Mouse (Mus musculus): ENCODE data around the gene Bcl2l11. TPM values are rescaled to one million over a fixed set of nuclear protein-coding genes. Genes with fewer than 3 reads are reported as not detected.
A peak's percentile ranks its signal among the peaks of the same experiment; 100 is the strongest.
"Not testable (repeated sequence)": the region's sequence is repeated elsewhere in the genome, so short reads cannot be mapped to it uniquely, and the experiment has no call there.

The Bcl2l11 gene
- total and polyA plus RNA-seq, 3 experiments, result 2.3 to 6.3 TPM; not detected in 1

DNA sequence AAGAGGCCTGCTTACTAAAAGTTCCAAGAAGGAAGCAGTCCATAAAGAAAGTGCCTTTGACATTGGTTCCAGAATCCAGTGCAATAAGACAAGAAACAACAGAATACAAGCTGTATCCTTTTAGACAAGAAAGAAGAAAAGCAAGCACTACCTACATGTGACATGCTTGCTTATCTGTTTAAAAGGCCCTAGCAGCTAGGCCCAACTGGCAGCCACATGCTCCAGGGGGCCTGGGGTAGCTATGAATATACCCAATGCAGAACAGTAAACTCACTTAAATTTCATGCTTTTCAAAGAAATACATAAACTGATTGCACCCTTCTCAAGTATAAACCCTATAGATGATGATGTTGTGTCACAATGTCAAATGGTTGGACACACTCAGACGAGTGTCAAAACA lies 29.8 kb upstream of the Bcl2l11 start:
- DNase-seq (ENCODE audit: low read depth, low spot score), result no peak
- H3K27me3 ChIP-seq (ENCODE audit: control insufficient read depth in 1 of 2, insufficient read depth in 2 of 2, low read length in 2 of 2), result no peaks in the 10 kb centered on the region
- peak; percentile 68 for TF ChIP-seq TCF12 (IDR thresholded peaks at IDR 0.05; ENCODE audit: low read depth, low read length)
- TF ChIP-seq USF2 (IDR thresholded peaks at IDR 0.05; ENCODE audit: borderline replicate concordance in 1 of 2, insufficient read depth in 1 of 2, low read depth in 1 of 2, low read length in 2 of 2), result no peak
- no peak for TF ChIP-seq SMC3 (IDR thresholded peaks at IDR 0.05; ENCODE audit: low read depth, low read length)
- TF ChIP-seq RAD21 (IDR thresholded peaks at IDR 0.05; ENCODE audit: low read depth, low read length), result no peak
- no peak for TF ChIP-seq CHD1 (IDR thresholded peaks at IDR 0.05; ENCODE audit: low read depth, low read length)
- no peak for TF ChIP-seq GABPA (IDR thresholded peaks at IDR 0.05; ENCODE audit: low read depth, low read length)
- no peak for TF ChIP-seq POLR2AphosphoS5 (IDR thresholded peaks at IDR 0.05; ENCODE audit: borderline replicate concordance, low read depth, low read length)
- peak; percentile 38; the same call in 1 of the 2 replicates for TF ChIP-seq USF1 (IDR thresholded peaks at IDR 0.05; ENCODE audit: low read depth, low read length)
- TF ChIP-seq ZNF384 (IDR thresholded peaks at IDR 0.05; ENCODE audit: low read depth, low read length), result no peak
- peak; percentile 71 for TF ChIP-seq ETS1 (IDR thresholded peaks at IDR 0.05; ENCODE audit: low read depth, low read length)
- TF ChIP-seq ELF1 (IDR thresholded peaks at IDR 0.05; ENCODE audit: low read depth, low read length), result no peak
- no peak for TF ChIP-seq MAFK (IDR thresholded peaks at IDR 0.05; ENCODE audit: borderline replicate concordance, low read depth, low read length)
- TF ChIP-seq MYB (IDR thresholded peaks at IDR 0.05; ENCODE audit: low read depth, low read length), result no peak
- TF ChIP-seq POLR2A (IDR thresholded peaks at IDR 0.05; ENCODE audit: control insufficient read depth in 1 of 2, insufficient read depth in 1 of 2, low read depth in 1 of 2, low read length in 2 of 2, poor library complexity in 1 of 2), result no peak
- TF ChIP-seq MXI1 (IDR thresholded peaks at IDR 0.05; ENCODE audit: low read depth, low read length), result peak; percentile 69; the same call in 1 of the 2 replicates
- TF ChIP-seq ZKSCAN1 (IDR thresholded peaks at IDR 0.05; ENCODE audit: low read depth, low read length), result no peak
- TF ChIP-seq CTCF (IDR thresholded peaks at IDR 0.05 in 2 of 3, conservative IDR thresholded peaks at IDR 0.05 in 1 of 3; ENCODE audit: control insufficient read depth in 1 of 3, insufficient read depth in 1 of 3, low read depth in 2 of 3, low read length in 3 of 3, poor library complexity in 1 of 3, severe bottlenecking in 1 of 3), result no peak
- TF ChIP-seq UBTF (IDR thresholded peaks at IDR 0.05; ENCODE audit: borderline replicate concordance, insufficient read depth, low read depth, low read length), result no peak
- TF ChIP-seq MAZ (IDR thresholded peaks at IDR 0.05; ENCODE audit: low read depth, low read length), result no peak
- no peak for TF ChIP-seq JUND (IDR thresholded peaks at IDR 0.05; ENCODE audit: low read depth, low read length)
- no peak for TF ChIP-seq NELFE (IDR thresholded peaks at IDR 0.05; ENCODE audit: low read depth, low read length)
- TF ChIP-seq GATA1 (IDR thresholded peaks at IDR 0.05; ENCODE audit: low read depth, low read length), result no peak
- TF ChIP-seq SIN3A (IDR thresholded peaks at IDR 0.05; ENCODE audit: low read length), result peak; percentile 37; the same call in 1 of the 2 replicates
- TF ChIP-seq MAX (IDR thresholded peaks at IDR 0.05; ENCODE audit: low read length), result no peak
- 0 out of 4 replicates have a peak, but pooled peaks of 1 of the 2 experiments have one; percentile 14 for TF ChIP-seq EP300 (IDR thresholded peaks at IDR 0.05; ENCODE audit: low read depth in 1 of 2, low read length in 2 of 2)
- TF ChIP-seq TAL1 (IDR thresholded peaks at IDR 0.05; ENCODE audit: low read length), result peak; percentile 37; the same call in 1 of the 2 replicates
- no peaks in the 10 kb centered on the region for H3K36me3 ChIP-seq (ENCODE audit: control insufficient read depth in 1 of 2, insufficient read depth in 2 of 2, low read length in 2 of 2)
- no peaks in the 10 kb centered on the region; a peak in 1 of 4 replicates for H3K4me1 ChIP-seq (ENCODE audit: control insufficient read depth in 1 of 2, insufficient read depth in 2 of 2, low read length in 2 of 2)
- H3K27ac ChIP-seq (ENCODE audit: control insufficient read depth, low read depth, low read length), result no peak overlapping the region
- no peak overlapping the region for H3K9ac ChIP-seq (ENCODE audit: control insufficient read depth, low read depth, low read length, poor library complexity, severe bottlenecking)
- no peaks in the 10 kb centered on the region for H3K79me2 ChIP-seq (ENCODE audit: control insufficient read depth, insufficient read depth, low read length, poor library complexity)
- H3K9me3 ChIP-seq (replicated peaks; ENCODE audit: insufficient read depth, low read length), result no peaks in the 10 kb centered on the region
- no peak overlapping the region for H3K4me3 ChIP-seq (ENCODE audit: control insufficient read depth in 1 of 2, insufficient read depth in 1 of 2, low read depth in 2 of 2, low read length in 2 of 2)

DNA sequence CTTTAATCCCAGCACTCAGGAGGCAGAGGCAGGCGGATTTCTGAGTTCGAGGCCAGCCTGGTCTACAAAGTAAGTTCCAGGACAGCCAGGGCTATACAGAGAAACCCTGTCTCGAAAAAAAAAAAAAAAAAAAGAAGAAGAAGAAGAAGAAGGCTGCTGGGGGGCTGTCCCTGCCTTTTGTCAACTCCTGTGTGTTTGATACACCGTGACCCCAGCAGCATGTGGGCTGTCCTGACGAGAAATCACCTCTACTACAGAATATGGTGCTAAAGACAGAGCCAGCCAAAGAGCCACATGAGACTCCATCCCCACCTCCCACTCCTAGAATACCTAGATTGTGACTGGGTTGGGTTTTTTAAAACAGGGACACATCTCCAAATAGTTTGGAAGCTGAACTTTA lies 27.7 kb upstream of the Bcl2l11 start:
- H3K79me2 ChIP-seq (ENCODE audit: control insufficient read depth, insufficient read depth, low read length, poor library complexity); H3K27me3 ChIP-seq (ENCODE audit: control insufficient read depth in 1 of 2, insufficient read depth in 2 of 2, low read length in 2 of 2); H3K9ac ChIP-seq (ENCODE audit: control insufficient read depth, low read depth, low read length, poor library complexity, severe bottlenecking); H3K9me3 ChIP-seq (replicated peaks; ENCODE audit: insufficient read depth, low read length); DNase-seq (ENCODE audit: low read depth, low spot score); H3K4me1 ChIP-seq (ENCODE audit: control insufficient read depth in 1 of 2, insufficient read depth in 2 of 2, low read length in 2 of 2); H3K27ac ChIP-seq (ENCODE audit: control insufficient read depth, low read depth, low read length); H3K36me3 ChIP-seq (ENCODE audit: control insufficient read depth in 1 of 2, insufficient read depth in 2 of 2, low read length in 2 of 2); H3K4me3 ChIP-seq (ENCODE audit: control insufficient read depth in 1 of 2, insufficient read depth in 1 of 2, low read depth in 2 of 2, low read length in 2 of 2): not testable (repeated sequence)
